Mouse (Mus musculus): ENCODE data around the gene Bcl6.

Gene Bcl6

GRCm38 (mm10) chr16:23991170-23991569, 2.5 kb upstream of the Bcl6 start:
- in situ Hi-C loops (cut with MboI, MseI) = loop anchor here (25.0 kb wide), 1 partner anchor 346 kb away; no protein-coding TSS in a partner anchor

GRCm38 (mm10) chr16:23990161-23990970, 1.7 kb upstream of the Bcl6 start:
- in situ Hi-C loops (cut with MboI, MseI) = loop anchor here (25.0 kb wide), 1 partner anchor 347 kb away; no protein-coding TSS in a partner anchor

- in situ Hi-C loops (cut with MboI, MseI) = loop anchor here (5.0 to 25.0 kb wide), 3 partner anchors 348 to 518 kb away; partner anchors contain the start of gene Lpp
Observed at GRCm38 (mm10) chr16:23989209-23990160, 833 bp upstream of the Bcl6 start.

GRCm38 (mm10) chr16:23988157-23988465, 541 bp downstream of the Bcl6 start:
- in situ Hi-C loops (cut with MboI, MseI) = loop anchor here (5.0 to 25.0 kb wide), 3 partner anchors 349 to 519 kb away; partner anchors contain the start of gene Lpp

GRCm38 (mm10) chr16:23987341-23988156, 1.1 kb downstream of the Bcl6 start:
- in situ Hi-C loops (cut with MboI, MseI) = loop anchor here (5.0 to 25.0 kb wide), 3 partner anchors 350 to 520 kb away; partner anchors contain the start of gene Lpp

- in situ Hi-C loops (cut with MboI, MseI) = loop anchor here (5.0 to 25.0 kb wide), 3 partner anchors 350 to 520 kb away; partner anchors contain the start of gene Lpp
Observed at GRCm38 (mm10) chr16:23986871-23987270, 1.8 kb downstream of the Bcl6 start.

- in situ Hi-C loops (cut with MboI, MseI) = loop anchor here (5.0 to 25.0 kb wide), 3 partner anchors 351 to 521 kb away; partner anchors contain the start of gene Lpp
Observed at GRCm38 (mm10) chr16:23986176-23986575, 2.5 kb downstream of the Bcl6 start.

- in situ Hi-C loops (cut with MboI, MseI) = loop anchor here (5.0 to 25.0 kb wide), 3 partner anchors 352 to 522 kb away; partner anchors contain the start of gene Lpp
Observed at GRCm38 (mm10) chr16:23985467-23985861, 3.2 kb downstream of the Bcl6 start.

- in situ Hi-C loops (cut with MboI, MseI) = loop anchor here (5.0 to 25.0 kb wide), 4 partner anchors 352 to 1077 kb away; partner anchors contain the start of gene Lpp
Observed at GRCm38 (mm10) chr16:23984760-23985466, 3.7 kb downstream of the Bcl6 start.

GRCm38 (mm10) chr16:23984183-23984582, 4.5 kb downstream of the Bcl6 start:
- in situ Hi-C loops (cut with MboI, MseI) = loop anchor here (5.0 to 25.0 kb wide), 3 partner anchors 353 to 1078 kb away; partner anchors contain the start of gene Lpp

- in situ Hi-C loops (cut with MboI, MseI) = loop anchor here (5.0 to 25.0 kb wide), 3 partner anchors 354 to 1079 kb away; partner anchors contain the start of gene Lpp
Observed at GRCm38 (mm10) chr16:23982891-23983588, 5.6 kb downstream of the Bcl6 start.

GRCm38 (mm10) chr16:23981925-23982851, 6.5 kb downstream of the Bcl6 start:
- in situ Hi-C loops (cut with MboI, MseI) = loop anchor here (5.0 to 25.0 kb wide), 3 partner anchors 355 to 1080 kb away; partner anchors contain the start of gene Lpp

GRCm38 (mm10) chr16:23980991-23981720, 7.5 kb downstream of the Bcl6 start:
- in situ Hi-C loops (cut with MboI, MseI) = loop anchor here (5.0 to 25.0 kb wide), 3 partner anchors 356 to 1081 kb away; partner anchors contain the start of gene Lpp

GRCm38 (mm10) chr16:23980201-23980870, 8.3 kb downstream of the Bcl6 start:
- in situ Hi-C loops (cut with MboI, MseI) = loop anchor here (5.0 to 25.0 kb wide), 3 partner anchors 357 to 1082 kb away; partner anchors contain the start of gene Lpp

GRCm38 (mm10) chr16:23979446-23979845, 9.2 kb downstream of the Bcl6 start:
- in situ Hi-C loops (cut with MboI, MseI) = loop anchor here (25.0 kb wide), 1 partner anchor 358 kb away; no protein-coding TSS in a partner anchor

GRCm38 (mm10) chr16:23978495-23978894, 10.2 kb downstream of the Bcl6 start:
- in situ Hi-C loops (cut with MboI, MseI) = loop anchor here (25.0 kb wide), 1 partner anchor 359 kb away; no protein-coding TSS in a partner anchor

Data from T-helper 2 cell (primary cell).